Mouse (Mus musculus) urinary bladder, postnatal 14 days (tissue): ENCODE data around the gene Cd59a.

Source experiments
- DNase-seq: peaks from one replicate; pipeline ENCODE4 v3.0.0; 2021; ENCODE audit warnings: low spot score

Cd59a gene

GRCm38 (mm10) chr2:104142140-104142539 lies 46.5 kb downstream of the Cd59a start:
- DNase-seq, result no peak

DNA sequence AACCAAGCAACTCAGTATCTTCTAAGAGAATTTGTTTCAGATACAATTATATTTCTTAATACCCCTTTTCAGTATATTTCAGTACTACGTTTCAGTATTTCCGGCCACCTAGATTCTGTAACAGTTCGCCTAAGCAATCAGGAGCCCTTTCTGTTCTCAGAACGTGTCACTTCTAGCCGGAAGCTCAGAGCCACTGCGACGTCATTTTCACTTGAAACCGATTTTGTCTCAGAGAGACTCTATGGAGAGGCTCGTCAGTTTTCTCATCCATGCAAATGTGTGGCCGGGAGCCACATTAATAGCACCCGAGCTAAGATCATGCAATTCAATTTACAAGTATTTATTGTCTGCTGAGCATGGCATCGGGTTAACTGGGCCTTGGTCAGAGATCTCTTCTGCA lies 48.4 kb downstream of the Cd59a start:
- DNase-seq, result no peak

GRCm38 (mm10) chr2:104145983-104146382 lies 50.4 kb downstream of the Cd59a start:
- peak; percentile 25 for DNase-seq

- no peak for DNase-seq
Observed at GRCm38 (mm10) chr2:104147910-104148561, 52.4 kb downstream of the Cd59a start.

DNA sequence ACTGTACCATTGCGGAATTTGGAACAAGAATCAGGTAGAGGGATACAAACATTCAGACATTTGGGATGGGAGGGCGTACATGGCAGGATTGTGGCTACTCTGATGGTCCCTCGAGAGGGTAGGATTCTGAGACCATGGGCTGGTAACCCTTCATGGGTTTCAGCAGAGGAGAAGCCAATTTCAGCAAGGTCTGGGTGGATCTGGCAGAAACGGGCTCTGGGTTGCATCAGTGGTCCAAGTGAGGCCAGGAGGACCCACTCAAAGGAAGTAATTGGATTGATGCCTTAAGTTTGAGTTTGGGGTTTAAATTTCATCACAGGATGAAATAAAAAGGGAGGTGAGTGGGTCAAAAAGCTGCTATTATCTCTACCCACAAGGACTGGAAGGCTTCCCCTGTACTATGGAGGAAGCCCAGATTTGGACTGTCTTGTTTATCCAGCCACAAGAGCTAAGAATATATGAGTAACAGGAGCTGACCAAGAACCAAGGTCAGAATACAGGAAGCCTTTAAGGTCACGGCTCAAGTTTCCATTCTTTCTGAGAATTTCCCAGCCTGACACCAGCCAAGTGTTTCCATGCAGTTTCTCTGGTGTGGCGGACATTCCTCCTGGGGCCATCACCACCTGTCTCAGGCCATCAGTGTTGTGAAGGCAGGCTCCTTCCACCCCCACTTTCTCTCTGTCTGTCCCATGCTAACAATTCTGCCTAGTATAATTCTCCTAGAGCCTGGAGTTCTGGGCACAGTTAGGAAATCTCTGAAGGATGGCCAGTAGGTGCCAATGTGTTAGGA lies 55.2 kb downstream of the Cd59a start:
- DNase-seq, result no peak

DNA sequence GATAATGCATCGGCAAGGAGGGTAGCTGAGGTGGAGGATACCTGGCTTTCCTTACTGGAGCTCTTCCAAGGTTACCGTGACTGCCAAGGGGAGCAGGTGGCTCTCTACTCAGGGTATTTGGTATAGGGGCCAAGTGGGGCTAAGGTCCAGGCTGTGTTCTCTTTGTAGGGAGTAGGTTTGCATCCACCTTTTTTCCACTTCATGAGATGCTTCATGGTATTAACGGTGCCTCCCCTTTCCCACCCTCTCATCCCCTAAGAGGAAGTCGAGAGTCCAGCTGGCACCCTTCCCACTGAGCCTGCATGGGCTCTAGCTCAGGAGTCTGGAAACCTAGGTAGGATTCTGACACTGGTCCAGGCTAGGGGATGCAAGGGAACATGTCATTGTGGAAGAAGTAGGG lies 57.7 kb downstream of the Cd59a start:
- no peak for DNase-seq

GRCm38 (mm10) chr2:104153876-104154275 lies 58.3 kb downstream of the Cd59a start:
- no peak for DNase-seq

GRCm38 (mm10) chr2:104157831-104158230 lies 62.2 kb downstream of the Cd59a start:
- DNase-seq, result no peak

DNA sequence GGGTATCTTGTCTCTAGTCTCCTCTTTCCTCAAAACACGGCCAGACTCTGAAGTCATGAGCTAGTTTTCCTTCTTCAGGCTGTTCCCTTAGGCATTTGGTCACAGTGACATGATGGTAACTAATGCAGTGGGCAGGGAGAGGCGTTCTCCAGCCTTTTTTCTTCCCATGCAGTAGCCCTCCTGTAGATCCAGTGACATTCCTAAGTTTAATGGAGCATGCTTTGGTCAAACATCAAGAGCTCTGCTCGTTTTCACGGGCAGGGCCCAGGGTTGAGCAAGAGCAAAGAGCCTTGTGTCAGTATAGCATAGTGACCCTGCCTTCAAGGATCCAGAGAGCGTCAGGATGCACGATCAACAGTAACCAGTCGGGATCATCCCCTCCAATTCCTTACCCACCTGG lies 67.8 kb downstream of the Cd59a start:
- DNase-seq, result no peak

DNA sequence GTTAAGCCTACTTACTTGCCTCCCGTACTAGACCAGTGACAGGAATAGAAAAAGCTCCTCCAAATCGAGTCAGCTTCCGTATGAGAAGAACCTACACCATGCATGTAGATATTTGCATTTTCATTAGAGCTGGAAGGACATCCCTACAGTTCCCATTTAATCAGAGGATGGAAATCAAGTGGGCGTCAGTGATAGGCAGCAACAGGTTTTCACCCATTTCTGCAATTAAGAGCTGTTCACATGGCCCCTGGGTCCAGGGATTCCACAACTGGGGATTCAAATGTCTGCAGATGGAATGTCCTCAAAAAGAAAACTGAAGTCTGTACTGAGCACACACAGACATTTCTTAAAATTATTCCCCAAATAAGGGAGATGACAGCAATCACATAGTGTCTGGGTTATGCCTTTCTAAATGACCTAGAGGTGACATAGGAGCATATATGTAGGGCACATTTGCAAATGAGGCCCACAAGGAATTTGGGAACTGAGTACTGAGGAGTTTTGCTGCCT lies 68.4 kb downstream of the Cd59a start:
- DNase-seq, result no peak
